Mouse (Mus musculus): ENCODE data around the gene Dot1l. TPM values are rescaled to one million over a fixed set of nuclear protein-coding genes. Genes with fewer than 3 reads are reported as not detected.

Gene Dot1l
- total RNA-seq, 2 experiments from 2014 or later: 40.6 to 49.6 TPM

DNA sequence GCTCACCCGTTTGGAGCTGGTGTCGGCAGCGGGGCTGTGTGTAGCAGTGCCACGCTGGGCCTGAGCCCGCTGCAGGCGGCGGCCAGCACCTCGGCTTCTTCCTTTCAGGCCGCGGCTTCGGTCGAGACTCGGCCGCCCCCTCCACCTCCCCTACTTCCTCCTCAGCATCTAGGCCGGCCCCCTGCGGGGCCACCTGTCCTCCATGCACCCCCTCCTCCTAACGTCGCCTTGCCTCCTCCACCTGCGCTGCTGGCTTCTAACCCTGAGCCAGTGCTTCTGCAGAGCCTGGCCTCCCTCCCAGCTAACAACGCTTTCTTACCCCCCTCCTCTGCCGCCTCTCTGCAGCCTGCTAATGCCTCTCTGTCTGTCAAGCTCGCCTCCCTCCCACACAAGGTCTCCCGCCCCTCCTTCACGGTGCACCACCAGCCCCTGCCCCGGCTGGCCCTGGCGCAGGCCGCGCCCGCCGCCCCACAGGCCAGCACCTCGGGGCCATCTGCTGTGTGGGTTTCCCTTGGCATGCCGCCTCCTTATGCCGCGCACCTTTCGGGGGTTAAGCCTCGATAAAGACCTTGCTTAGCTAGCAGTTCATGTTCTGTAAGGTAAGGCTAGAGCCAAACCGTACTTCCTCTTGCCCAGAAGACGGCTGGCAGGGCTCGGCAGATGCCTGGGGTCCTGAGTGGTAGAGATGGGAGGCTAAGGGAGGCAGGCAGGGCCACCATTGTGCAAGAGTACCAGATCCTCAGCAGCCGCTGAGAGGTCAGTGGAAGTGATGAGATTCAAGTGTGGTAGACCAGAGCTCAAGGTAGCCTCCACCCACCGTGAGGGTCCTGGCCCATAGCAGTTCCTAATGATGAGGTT is 37.4 kb downstream of the Dot1l start:
- DNase-seq (ENCODE audit: low spot score in 2 of 2): peak in 1 of 2 experiments; percentile 48

DNA sequence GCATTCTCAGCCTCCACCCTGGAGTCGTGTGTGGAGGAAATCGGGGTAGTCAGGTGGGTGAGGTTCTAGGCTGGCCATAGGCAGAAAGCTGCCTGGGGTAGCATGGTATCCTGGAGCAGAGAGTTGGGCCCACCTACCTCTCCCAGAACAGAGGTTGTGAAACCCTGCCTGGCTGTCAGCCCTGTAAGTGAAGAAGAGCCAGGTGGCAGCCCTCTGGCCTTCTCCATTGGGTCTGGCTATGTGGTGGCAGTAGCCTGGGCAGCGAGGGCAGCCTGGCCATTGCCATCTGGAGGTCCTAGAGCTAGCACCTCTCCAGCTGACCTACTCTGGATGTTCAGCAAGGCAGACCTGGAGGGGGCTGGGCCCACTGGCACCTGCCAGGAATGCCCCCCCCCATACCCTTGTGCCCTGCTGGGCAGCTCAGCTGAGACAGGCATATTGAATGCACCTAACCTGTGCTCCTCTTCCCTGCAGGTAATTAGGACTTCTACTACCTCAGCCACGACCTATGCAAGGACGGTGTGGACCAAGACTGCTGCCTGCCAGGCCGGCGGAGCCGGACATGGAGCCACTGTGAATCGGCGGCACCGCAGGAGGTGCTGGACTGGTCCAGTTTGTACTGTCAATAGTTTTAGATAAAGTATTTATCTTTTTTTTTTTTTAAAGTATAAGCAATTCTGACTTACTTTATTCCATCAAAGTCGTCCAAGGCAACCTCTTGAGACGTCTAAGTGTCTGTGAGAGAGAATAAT is 38.2 kb downstream of the Dot1l start:
- DNase-seq (ENCODE audit: low spot score in 2 of 2): no peak

DNA sequence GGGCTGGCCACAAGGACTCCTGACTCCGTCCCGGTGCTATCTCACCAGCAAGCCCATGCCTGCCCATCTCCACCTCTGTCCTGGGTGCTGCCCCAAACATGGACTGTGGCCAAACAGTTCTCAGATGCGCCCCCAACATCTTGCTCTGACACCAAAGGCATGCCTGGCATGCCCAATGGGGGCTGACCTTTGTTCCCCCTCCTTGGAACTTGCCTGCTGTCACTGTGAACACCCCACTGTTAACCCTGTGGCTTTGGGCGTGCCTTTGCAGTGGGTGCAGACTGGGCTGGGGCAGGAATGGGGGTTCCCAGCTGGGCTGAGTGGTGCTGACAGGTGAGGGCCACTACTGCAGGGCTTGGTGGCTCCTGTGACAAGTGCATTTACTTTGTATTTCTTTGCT is 38.8 kb downstream of the Dot1l start:
- no peak for DNase-seq (ENCODE audit: low spot score in 2 of 2)

DNA sequence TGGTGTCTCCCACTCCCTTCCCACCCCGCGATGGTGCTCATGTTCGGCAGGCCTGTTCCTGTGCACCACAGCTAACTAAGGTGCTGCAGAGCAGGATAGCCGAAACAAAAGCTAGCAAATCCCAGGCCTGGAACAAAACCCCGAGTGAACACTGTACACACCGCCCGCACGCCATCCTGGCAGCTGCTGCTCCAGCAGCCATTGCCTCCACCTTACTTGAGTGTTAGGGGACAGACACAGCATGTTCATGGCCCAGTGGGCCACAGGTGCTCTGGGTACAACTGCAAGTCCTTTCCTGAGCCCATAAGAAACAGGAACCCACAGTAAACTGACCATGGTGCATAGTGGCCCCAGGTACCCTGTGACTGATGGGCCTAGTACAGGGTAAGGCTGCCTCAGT is 39.7 kb downstream of the Dot1l start:
- DNase-seq (ENCODE audit: low spot score in 2 of 2): no peak

DNA sequence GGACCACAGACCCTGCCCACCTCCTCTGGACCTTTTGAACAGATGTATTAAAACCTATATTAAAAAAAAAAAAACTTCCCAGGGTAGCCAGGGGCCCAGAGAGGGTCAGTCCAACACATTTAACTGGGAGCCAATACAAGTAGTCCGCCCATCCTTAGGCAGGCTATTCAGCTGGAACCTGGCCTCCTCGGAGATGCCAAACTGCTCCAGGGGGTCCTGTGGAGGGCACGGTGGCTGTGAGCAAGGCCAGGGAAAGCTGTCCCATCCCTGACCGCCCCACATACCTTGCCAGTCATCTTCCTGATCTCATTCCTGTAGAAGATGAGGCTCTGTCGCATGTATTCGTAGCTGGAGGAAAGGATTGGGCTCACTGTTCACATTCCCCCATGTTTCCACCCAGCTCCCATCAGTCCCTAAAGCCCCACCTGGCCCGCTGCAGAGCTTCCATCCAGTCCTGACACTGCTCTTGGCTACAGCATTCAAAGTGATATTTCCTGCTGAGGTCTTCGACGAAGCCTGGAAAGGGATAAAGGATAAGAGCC is 41.4 kb downstream of the Dot1l start:
- no peak for DNase-seq (ENCODE audit: low spot score in 2 of 2)

DNA sequence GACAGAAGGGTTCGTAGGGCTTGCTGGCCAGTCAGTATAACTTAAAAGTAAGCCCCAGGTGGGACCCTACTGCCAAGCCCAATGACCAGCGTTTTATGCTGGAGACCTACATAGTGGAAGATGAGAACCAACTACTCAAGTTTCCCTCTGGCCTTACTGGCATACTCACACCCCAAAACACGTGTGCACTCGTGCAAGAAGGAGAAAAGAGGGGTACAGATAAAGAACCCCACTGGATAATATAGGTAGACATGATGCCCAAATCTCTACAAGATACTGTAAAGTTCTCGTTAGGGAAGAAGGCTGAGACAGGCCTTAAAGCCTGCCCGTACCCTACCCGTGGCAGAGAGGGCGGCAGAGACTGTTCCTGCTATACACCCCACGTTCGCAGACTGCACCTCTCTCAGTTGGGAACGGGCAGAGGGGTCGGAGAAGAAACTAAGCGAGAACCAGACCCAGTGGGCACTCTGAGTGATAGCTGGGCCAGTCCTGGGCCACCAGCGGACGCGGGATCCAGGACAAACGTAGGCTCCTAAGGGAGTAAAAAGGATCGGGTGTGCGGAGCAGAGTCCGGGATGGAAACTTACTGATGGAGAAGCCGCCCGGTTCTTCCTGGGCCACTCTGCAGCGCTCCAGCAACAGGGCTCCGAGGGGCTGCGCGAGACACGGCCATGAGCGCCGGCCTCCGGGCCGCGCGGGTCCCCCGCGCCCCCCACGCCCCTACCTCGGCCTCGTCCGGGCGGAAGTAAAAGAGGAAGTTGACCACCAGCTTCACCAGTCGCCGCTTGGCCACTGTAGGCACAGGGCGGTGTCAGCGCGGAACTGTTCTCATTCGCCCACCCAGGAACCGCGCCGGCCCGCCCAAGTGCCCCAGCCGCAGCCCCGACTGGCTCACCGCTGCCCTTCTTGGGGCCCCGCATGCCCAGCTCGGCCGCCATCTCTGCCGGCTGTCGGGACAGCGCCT is 42.5 kb downstream of the Dot1l start:
- no peak for DNase-seq (ENCODE audit: low spot score in 2 of 2)

DNA sequence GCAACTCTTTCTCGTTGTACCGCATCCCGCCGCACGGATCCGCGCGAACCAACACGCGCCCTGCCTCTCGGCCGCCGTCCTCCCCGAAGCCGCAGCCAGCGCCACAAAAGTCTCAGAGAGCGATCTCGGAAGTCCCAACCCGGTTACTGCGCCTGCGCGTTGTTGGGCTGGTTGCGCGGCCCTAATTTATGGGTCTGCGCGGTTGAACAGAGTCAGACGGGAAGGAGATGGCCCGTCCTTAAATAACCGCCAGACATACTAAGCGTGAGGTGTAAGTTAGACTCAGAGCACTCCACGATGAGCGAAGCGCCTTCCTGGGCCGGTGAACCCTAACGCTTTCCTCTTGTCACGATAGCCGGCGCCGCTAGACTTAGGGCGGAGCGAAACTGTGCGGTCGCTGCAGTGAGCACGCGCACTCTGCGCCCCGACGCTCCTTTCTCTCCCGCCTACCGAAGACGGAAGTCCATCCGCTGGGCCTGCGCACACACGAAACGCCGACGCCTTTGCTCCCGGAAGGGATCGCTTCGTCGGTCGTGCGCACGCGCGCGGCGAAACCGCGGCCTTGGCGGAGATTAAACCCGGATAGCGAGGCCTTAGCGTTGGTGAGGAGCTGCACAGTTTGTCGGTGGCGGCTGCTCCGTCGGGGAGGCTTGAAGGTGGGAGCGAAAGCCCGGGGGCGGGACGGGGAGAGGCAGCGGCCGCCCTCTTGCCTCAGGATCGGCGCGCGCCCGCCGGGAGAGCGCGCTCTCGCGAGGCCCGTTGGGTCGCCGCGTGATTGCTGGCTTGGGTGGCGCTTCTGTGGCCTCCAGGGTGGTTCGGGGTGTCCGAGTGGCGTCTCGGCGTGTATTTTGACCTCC is 43.4 kb downstream of the Dot1l start, which contains the start of the genes Sf3a2 and Plekhj1:
Gene Sf3a2 (plus strand): TSS at position 49 of the 857 bp plus-strand sequence.
Gene Plekhj1 (minus strand): TSS at position 477 of the 857 bp plus-strand sequence.
- peak; percentile 93 to 97 for DNase-seq (ENCODE audit: low spot score in 2 of 2)

DNA sequence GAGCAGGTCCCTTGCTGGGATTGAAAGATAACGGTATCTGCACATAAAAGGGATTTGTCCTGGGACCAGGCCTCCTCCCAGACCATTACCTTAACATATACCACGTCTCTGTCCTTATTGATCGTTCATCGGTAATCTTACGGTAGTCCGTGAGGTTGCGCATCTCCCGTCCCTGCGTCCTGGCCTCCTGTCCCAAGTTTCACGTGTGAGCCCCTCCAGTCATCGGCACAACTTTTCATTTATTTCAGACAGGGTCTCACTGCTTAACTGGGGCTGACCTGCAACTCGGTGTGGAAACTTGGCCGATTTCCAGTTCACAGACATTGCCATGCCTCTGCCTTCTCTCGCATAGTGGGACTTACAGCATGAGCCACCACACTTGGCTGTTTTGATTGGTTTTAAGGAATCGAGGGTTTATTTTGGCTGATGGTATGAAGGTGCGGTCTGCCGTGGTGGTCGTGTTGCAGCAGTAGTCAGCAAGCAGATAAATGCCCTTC is 44.1 kb downstream of the Dot1l start:
- DNase-seq (ENCODE audit: low spot score in 2 of 2): no peak

DNA sequence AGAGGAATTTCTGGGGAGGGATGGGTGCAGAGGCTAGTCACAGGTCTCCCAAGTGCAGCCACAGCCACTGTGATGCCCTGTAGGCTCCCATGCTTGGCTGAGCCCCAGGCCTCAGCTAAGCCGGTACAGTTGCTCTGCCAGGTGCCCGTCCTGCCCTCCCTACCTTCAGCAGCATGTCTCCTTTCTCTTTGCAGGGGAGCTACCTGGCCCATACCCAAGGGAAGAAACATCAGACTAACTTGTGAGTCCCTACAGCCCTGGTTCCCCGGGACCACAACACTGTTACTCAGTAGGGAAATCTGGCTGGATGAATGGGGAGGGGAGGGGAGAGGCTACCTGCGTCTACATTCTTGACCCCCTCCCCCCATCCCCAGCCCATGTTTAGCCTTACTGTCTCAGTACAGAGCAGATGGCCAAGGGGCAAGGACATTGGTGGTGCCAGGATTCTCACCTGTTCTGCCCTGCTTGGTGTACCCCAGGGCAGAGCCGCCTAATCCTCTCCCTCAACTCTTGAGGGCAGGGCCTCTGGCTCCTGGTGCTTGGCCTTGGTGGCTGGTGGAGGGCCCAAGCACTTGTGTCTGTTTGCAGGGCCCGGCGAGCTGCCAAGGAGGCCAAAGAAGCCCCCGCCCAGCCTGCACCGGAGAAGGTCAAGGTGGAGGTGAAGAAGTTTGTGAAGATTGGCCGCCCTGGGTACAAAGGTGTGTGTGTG is 47.4 kb downstream of the Dot1l start:
- DNase-seq (ENCODE audit: low spot score in 2 of 2): no peak

DNA sequence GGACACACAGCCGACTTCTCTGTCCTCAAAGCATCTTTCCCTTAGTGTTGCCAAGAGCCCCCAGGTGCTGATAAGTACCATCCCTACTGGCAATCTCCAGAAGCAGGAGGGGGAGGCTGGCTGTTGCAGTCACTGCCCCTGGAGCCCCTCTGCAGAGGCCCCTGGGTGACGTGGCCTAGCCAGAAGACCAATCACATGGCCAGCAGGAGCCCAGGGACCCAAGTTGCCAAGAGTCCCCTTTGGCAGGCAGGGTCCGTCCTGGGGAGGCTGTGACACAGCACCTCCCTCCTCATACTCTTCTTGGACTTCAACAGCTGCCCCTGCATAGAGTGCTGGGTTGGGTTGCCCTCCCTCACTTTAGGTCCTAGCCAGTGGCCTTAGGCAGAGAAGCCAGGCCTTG is 48.0 kb downstream of the Dot1l start:
- DNase-seq (ENCODE audit: low spot score in 2 of 2): no peak

DNA sequence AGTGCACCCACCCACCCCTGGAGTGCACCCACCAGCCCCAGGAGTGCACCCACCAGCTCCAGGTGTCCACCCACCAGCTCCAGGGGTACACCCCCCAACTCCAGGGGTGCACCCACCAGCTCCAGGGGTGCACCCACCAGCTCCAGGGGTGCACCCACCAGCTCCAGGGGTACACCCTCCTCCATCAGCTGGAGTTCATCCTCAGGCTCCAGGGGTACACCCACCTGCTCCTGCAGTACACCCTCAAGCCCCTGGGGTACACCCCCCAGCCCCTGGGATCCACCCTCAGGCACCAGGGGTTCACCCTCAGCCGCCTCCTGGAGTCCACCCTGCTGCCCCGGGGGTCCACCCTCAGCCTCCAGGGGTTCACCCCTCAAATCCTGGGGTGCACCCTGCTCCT is 49.3 kb downstream of the Dot1l start:
- no peak for DNase-seq (ENCODE audit: low spot score in 2 of 2)

DNA sequence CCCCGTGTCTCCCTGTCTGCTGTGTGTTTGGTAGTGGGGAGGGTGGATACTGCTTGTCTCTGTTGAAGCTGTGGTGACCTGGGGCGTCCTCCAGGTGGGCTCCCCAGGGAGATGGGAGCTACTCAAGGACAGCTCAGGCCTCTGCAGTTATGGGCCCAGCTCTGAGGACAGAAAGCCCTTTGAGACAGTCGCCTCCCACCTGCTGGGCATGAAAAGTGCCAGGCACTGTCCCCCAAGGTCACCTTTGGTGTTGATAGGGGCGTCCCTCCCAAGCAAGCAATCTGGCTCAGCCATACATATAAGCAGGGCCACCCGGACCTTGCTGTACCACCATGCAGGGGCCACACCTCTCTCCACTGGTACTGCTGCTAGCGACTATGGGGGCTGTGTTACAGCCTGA is 49.9 kb downstream of the Dot1l start, which contains the start of gene Amh:
Gene Amh (plus strand): TSS at position 328 of the 400 bp plus-strand sequence.
- DNase-seq (ENCODE audit: low spot score in 2 of 2): no peak

DNA sequence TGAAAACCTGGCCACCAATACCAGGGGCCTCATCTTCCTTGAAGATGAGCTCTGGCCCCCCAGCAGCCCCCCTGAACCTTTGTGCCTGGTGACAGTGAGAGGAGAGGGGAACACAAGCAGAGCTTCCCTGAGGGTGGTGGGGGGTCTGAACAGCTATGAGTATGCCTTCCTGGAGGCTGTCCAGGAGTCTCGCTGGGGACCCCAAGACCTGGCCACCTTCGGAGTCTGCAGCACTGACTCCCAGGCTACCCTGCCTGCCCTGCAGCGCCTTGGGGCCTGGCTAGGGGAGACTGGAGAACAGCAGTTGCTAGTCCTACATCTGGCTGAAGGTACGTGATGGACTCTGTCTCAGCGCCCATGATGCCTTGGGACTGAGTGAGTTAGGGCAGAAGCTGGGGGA is 50.3 kb downstream of the Dot1l start:
- DNase-seq (ENCODE audit: low spot score in 2 of 2): no peak

DNA sequence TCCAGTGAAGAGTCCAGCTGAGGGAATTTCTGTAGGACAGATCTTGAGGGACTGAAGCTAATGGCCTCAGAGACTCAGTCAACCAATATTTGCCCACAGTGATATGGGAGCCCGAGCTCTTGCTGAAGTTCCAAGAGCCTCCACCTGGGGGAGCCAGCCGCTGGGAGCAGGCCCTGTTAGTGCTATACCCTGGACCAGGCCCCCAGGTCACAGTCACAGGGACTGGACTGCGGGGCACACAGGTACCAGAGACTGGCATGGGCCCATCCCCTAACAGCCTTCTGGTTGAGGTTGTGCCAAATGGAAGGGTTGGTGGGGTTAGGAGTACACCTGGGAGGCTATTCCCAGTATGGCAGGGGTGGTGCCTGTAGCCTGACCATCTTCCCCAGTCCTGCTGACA is 50.9 kb downstream of the Dot1l start:
- peak; percentile 60 to 84 for DNase-seq (ENCODE audit: low spot score in 2 of 2)

DNA sequence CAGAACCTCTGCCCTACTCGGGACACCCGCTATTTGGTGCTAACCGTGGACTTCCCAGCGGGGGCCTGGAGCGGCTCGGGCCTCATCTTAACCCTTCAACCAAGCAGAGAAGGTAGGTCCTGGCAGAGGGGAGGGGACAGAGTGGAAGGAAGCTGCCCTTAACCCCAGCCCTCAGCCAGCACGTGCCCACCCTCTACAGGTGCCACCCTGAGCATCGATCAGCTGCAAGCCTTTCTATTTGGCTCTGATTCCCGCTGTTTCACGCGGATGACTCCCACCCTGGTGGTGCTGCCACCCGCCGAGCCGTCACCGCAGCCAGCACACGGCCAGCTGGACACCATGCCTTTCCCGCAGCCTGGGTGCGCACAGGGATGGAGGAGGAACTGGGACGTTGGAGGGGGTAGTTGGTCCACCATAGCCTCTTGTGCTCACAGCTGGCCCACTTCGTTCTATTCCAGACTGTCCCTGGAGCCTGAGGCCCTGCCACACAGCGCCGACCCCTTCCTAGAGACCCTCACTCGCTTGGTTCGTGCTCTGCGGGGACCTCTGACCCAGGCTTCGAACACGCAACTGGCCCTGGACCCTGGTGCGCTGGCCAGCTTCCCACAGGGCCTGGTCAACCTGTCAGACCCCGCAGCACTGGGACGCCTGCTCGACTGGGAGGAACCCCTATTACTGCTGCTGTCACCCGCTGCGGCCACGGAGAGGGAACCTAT is 51.5 kb downstream of the Dot1l start:
- no peak for DNase-seq (ENCODE audit: low spot score in 2 of 2)

DNA sequence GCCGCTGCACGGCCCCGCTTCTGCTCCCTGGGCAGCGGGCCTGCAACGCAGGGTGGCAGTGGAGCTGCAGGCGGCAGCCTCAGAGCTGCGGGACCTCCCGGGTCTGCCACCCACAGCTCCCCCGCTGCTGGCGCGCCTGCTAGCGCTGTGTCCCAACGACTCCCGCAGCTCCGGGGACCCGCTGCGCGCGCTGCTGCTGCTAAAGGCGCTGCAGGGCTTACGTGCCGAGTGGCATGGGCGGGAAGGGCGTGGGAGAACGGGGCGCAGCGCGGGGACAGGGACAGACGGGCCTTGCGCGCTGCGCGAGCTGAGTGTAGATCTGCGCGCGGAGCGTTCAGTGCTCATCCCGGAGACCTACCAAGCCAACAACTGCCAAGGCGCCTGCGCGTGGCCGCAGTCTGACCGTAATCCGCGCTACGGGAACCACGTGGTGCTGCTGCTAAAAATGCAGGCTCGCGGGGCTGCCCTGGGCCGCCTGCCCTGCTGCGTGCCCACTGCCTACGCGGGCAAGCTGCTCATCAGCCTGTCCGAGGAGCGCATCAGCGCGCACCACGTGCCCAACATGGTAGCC is 52.1 kb downstream of the Dot1l start:
- peak; percentile 90 to 92 for DNase-seq (ENCODE audit: low spot score in 2 of 2)

DNA sequence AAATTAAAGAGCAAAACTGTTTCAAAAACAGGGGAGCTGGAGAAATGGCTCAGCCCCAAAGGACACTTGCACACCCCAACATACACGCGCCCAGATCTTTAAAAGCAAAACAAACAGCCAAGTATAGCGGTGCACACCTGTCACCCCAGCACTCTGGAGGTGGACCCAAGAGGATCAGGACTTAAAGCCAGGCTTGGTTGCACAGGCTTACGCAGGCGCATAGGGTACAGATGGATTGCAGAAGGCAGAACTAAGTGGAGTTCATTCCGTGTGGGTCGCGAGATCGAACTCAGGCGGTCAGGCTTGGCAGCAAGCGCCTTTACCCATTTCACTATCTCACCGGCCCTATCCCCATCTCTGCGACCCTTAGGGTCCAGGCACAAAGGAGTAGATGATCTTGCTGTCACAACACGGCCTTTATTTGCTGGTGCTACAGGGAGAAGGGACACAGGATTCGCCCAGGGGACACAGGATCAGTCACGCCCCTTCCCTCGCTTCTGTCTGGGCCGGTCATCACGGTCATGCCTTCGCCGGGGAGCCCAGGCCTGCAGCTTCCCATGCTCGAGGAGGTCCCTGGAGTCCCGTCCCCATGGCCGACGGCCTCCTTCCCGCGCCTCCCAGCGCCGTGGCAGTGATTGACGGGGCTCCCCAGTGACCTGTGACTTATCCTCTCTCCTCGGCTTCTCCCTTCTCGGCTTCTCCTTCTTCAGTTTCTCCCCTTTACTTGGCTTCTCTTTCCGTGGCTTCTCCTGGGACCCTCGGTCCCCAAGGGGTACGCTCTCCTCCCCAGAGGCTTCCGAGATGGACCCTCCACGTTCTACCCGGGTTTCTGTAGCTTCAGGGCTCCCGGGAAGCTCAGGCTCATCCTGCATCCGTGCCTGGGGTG is 53.3 kb downstream of the Dot1l start:
- no peak for DNase-seq (ENCODE audit: low spot score in 2 of 2)
